Comparison of ENCODE assay signal across 13 mouse cellular contexts in genomic region chr17:49525911-49526310, GRCm38 (mm10).
"Had no signal": no experiment of that assay in that cellular context is flagged by ENCODE, and none has a peak within 500 bp of the region (broad histone marks: within the 10 kb centered on the region; RNA-seq: fewer than 3 reads in every experiment).

No protein-coding gene starts in this region.

- H3K27ac ChIP-seq: kidney, embryonic 15.5 days; limb, embryonic 15.5 days; liver, embryonic 12.5 days; midbrain, embryonic 12.5 days had no signal

- DNase-seq: kidney, adult 18-20 months; kidney, postnatal 14 days; layer of hippocampus, adult 9-11 months; layer of hippocampus, postnatal 36 days; retina, postnatal 1 day; right cerebral cortex, postnatal 4 days; spleen, adult 18-20 months; thymus, postnatal 36 days had no signal

- ATAC-seq: liver, embryonic 12.5 days; midbrain, embryonic 16.5 days had no signal

- H3K4me1 ChIP-seq: liver, embryonic 12.5 days had no signal

- H3K4me3 ChIP-seq: kidney, embryonic 15.5 days; limb, embryonic 15.5 days; liver, embryonic 12.5 days; midbrain, embryonic 12.5 days had no signal

- H3K27me3 ChIP-seq: limb, embryonic 15.5 days; liver, embryonic 12.5 days; midbrain, embryonic 12.5 days had no signal
